Mouse (Mus musculus) heart, embryonic 13.5 days (tissue): Measurements from ENCODE around the gene Triap1. TPM values are rescaled to one million over a fixed set of nuclear protein-coding genes. Genes with fewer than 3 reads are reported as not detected.

Source experiments
- polyA plus RNA-seq: library from polyadenylated mRNA; unstranded; fragments of >200 nt; fragmentation: Nextera tagmentation; extraction: Ambion mirVana; gene quantifications from 2 replicates; pipeline ENCODE4 v1.2.1, GENCODE M21; 2015

Triap1 gene
- polyA plus RNA-seq, 1 experiment from 2014 or later = 42.4 TPM

Other genes starting within 250 kb of the Triap1 start
- gene Gm10401, start 242.9 kb upstream of the Triap1 start, polyA plus RNA-seq = 16.7 and 18.7 TPM in 2 replicates
- 103 and 112 TPM in 2 replicates for gene Acads, start 221.9 kb upstream of the Triap1 start, polyA plus RNA-seq
- 17.3 and 18.5 TPM in 2 replicates for gene Unc119b, start 206.2 kb upstream of the Triap1 start, polyA plus RNA-seq
- gene Mlec, start 183.0 kb upstream of the Triap1 start, polyA plus RNA-seq = 65.8 and 71.6 TPM in 2 replicates
- 0.53 and 0.60 TPM in 2 replicates for gene Cabp1, start 146.8 kb upstream of the Triap1 start, polyA plus RNA-seq
- 63.6 and 73.0 TPM in 2 replicates for gene Pop5, start 105.4 kb upstream of the Triap1 start, polyA plus RNA-seq
- gene Rnf10, start 68.3 kb upstream of the Triap1 start, polyA plus RNA-seq = 111 and 121 TPM in 2 replicates
- gene Coq5, start 61.6 kb upstream of the Triap1 start, polyA plus RNA-seq = 67.1 and 70.2 TPM in 2 replicates
- gene Dynll1, start 40.2 kb upstream of the Triap1 start, polyA plus RNA-seq = 1,196 and 1,415 TPM in 2 replicates
- 112 and 115 TPM in 2 replicates for gene Srsf9, start 14.0 kb upstream of the Triap1 start, polyA plus RNA-seq
- gene Gatc, start within 50 bp of the Triap1 start, polyA plus RNA-seq = 22.0 and 22.8 TPM in 2 replicates
- 1,395 and 1,520 TPM in 2 replicates for gene Cox6a1, start 7.8 kb downstream of the Triap1 start, polyA plus RNA-seq
- gene Msi1, start 88.4 kb downstream of the Triap1 start, polyA plus RNA-seq = 3.7 and 4.1 TPM in 2 replicates
- 0.88 and 1.1 TPM in 2 replicates for gene Pla2g1b, start 125.0 kb downstream of the Triap1 start, polyA plus RNA-seq
- 18.9 and 19.8 TPM in 2 replicates for gene Sirt4, start 143.5 kb downstream of the Triap1 start, polyA plus RNA-seq
- gene Pxn, start 165.5 kb downstream of the Triap1 start, polyA plus RNA-seq = 29.7 and 31.7 TPM in 2 replicates
- 1,009 and 1,125 TPM in 2 replicates for gene Rplp0, start 218.2 kb downstream of the Triap1 start, polyA plus RNA-seq
- 24.6 and 26.7 TPM in 2 replicates for gene Gcn1l1, start 224.0 kb downstream of the Triap1 start, polyA plus RNA-seq